Mouse (Mus musculus) lung, postnatal 4 days (tissue): ENCODE measurements around the gene Col1a1.

ENCODE experiments used
- DNase-seq, 2 experiments: peaks; one replicate each; pipeline ENCODE4 v3.0.0; 2021

Gene Col1a1

DNA sequence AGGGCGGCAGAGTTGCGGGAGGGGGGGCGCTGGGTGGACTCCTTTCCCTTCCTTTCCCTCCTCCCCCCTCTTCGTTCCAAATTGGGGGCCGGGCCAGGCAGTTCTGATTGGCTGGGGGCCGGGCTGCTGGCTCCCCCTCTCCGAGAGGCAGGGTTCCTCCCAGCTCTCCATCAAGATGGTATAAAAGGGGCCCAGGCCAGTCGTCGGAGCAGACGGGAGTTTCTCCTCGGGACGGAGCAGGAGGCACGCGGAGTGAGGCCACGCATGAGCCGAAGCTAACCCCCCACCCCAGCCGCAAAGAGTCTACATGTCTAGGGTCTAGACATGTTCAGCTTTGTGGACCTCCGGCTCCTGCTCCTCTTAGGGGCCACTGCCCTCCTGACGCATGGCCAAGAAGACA, at the start of gene Col1a1:
Gene Col1a1 (plus strand): TSS at position 180 of the 400 bp plus-strand sequence.
- DNase-seq: peak; percentile 82 to 90

DNA sequence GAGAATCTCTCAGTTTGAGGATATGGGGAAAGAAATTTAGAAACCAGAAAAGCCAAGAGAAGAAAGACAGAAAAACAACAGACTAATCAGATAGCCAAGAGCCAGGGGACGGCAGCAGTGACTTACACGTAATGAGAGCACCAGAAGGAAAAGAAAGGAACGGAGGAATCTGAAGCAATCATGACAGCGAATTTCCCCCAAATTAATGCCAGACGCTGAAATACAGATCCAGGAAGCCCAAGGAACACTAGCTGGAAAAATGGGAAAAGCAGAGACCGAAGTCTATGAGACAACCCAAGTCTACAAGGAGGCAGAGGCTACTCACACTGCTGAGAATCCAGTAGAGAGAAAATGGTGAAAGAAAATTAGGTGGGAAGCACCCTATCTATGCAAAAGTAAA, 44.9 kb upstream of the Col1a1 start:
- no peak for DNase-seq

DNA sequence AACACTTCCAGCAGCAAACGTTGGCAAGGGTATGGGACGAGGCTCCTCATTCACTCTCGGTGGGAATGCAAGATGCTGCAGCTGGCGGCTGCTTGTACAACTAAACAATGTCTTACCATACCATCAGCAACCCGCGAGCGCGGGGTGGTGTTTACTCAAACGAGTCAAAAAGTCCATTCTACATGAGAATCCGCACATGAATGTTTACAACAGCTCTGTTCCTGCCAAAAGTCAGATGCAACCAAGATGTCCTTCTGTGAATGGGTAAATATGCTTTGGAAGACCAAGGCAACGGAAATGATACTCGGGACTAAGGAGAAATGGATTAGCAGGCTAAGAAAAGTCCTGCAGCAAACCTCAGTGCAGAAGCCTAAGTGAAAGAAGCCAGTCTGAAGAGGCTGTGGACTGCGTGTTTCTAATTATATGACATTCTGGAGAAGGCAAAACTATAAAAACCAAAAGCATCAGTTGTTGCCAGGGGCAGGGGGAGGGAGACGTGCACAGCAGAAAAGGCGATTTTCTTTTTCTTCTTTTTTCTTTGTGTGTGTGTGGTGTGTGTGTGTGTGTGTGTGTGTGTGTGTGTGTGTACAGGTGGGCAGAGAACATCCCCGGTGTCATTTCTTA, 39.2 kb upstream of the Col1a1 start:
- peak; percentile 70 to 93 for DNase-seq

DNA sequence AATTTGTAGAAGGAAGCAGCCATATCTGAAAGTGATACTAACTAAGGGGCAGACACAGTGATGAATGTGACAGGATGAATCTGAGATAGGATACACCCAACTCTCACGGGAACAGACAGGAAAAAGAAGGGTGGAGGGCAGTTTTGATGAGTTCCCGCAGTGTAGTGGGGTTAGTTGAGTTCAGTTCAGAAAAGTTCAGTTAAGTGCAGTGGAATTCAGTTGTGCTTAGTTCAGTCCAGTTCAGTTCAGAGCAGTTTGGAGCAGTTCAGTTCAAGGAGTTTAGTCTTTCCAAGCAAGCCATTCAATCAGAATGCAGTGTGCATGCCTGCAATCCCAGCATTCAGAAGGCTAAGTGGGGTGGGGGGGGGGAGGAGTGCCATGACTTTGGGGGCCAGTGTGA, 34.8 kb upstream of the Col1a1 start:
- no peak for DNase-seq

DNA sequence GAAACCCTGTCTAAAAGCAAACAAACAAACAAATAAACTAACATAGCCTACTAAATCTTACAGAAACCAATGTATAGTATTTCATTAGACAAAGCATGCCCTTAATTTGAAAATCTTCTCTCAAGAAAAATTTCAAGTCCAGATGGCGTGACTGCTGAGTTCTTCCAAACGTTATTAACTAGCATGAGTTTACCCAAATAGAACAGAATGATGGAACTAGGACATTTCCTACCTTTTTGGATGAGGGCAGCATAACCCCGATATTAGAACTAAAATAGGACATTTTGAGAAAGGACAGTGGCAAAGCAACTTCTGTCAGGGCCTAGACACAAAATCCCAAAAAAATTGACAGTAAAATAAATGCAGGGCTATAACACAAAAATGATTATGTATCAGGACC, 31.7 kb upstream of the Col1a1 start:
- no peak for DNase-seq

DNA sequence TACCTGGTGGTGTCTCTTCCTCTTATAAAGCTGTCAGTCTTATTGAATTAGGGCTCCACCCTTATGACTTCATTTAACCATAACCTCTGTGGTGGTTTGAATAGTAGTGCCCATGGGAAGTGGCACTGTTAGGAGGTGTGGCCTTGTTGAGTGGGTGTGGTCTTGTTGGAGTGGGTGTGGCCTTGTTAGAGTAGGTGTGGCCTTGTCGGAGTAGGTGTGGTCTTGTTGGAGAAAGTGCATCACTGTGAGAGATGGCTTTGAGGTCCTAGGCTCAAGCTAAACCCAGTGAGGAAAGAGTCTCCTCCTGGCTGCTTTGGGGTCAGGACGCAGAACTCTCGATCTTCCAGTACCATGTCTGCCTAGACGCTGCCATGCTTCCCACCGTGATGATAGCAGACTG, 25.1 kb upstream of the Col1a1 start:
- no peak for DNase-seq

DNA sequence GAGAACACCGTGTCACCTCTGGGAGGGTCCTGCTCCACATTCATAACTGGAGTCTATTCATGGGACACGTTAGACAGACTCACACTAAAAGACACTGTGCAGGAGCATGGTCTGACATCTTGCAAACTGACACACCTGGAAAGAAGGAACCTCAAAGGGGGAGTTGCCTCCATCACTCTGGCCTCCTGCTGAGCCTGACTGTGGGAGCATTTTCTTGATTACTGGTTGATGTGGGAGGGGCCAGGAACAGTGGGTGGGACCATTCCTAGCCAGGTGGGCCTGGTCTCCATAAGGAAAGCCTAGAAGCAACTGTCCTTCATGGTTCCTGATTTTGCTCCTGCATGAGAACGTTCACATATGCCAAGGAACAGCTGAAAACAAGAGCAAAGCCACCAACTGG, 23.5 kb upstream of the Col1a1 start:
- DNase-seq: no peak

DNA sequence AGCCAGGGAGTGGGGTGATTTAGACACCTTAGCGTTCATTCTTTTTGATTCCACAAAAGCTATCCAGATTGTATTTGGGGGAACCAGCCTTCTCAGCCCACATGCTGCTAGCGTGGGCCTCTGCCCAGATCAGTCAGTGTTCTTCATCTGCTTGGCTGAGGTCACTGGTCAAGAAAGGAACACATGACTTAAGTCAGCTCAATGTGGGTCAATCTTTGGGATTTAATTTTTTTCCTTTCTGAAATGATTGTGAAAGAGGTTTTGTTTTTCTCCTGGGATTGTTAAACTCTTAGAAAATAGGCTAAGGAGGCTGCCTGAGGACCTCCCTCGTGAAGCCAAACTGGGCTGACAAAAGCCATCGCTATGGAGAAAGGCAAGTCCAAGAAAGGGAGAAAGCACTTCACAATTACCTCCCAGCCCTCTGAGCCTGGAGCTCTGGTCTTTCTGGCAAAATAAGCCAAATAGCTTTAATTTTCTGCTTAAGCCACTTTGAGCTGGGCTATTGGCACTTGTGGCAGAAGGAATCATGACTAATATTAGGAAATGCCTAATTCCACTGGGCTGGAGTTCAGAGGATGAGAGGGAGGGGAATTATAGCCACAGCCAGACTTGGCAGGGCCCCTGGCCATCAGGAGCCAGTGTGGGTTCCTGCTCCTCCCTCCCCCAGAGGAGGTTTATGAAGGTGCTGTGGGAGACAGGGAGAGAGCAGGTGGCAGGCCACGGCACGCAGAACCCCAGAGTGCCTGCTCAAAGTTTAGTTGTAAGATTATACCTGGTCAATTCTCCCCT, 22.5 kb upstream of the Col1a1 start:
- DNase-seq: peak in 1 of 2 experiments; percentile 56

DNA sequence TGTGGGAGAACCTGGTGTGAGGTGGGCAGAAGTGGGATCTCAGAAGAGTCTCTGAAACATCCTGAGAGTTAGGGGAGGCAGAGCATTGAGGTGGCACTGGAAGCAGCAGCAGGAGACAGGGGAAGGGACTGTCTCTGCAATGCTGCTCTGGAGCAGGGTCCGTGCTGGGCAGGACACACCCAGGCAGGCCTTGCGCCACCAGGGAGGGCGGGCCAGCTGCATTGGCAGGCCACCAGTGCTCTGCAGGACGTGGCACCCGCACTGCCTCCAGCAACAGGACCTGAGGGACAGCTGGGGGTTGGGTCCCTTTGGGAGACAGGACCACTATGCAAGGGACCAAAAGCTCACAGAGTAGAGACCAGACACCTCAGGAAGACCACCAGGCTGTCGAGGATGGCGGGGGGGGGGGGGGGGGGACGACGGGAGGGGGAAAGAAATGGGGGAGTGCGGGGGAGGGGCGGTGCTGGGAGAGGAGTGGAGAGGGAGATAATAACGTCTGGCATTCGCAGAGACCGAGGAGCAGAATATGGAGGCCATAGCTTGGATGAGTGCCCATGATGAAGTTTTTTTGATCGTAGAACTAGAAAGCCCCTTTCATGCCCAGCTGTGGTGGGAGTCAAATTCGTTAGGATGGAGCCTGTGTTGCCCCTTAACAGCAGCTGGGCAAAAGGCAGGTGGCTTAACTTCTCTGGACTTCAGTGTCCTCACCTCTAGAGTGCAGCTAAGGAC, 20.2 kb upstream of the Col1a1 start:
- DNase-seq: peak; percentile 77 to 90

DNA sequence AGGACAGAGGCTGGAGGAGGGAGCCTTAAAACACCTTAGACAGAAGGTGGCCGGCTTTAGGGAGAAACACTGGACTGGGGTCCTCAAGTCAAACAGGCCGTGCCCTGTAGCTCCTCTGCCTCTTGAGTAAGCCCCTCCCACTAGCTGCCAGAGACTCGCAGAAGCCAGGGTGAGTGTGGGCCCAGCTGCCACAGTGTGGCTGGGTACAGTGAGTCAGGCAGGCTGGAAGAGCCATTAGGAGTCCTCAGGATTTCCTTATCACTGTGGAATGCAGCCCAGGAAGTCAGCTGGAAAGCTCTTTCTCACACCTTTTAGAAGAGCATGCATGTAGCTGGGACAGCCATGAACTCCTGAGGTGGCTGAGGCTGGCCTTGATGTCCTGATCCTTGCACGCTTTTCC, 19.5 kb upstream of the Col1a1 start:
- DNase-seq: peak; percentile 58 to 86

DNA sequence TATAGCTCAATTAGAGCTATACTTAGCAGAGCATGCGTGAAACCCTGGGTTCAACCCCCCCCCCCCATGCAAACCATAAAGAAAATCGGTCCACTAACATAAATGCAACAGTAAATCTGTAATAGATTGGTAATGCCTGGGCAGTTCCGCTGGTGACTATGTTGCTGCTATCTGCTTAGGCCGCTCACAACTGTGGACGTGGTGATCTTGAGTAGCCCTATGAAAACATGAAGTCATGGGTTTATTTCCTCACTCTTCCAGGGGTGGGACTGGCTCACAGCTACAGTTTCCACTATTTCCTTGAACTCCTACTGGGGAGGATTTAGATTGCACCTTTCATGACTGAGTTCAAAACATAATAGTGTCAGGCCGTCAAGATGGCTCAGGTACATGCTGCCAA, 18.3 kb upstream of the Col1a1 start:
- no peak for DNase-seq

DNA sequence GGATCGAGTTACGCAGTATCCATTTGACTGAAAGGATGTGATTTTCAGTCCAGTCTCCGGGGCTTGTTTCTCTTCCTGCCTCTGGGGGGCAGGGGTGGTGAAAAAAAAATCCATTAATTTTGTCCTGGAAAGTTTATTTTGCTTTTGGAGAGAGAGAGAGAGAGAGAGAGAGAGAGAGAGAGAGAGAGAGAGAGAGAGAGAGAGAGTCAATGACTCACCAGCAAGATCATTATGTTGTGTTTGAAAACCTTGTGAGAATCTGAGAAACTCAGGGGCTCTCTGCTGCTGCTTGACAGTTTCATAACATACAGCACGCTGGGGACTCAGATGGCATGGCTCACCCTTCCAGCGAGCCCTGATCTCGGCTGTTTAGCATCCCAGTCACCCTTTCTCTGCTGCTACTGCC, 15.0 kb upstream of the Col1a1 start:
- peak in 1 of 2 experiments; percentile 70 for DNase-seq

DNA sequence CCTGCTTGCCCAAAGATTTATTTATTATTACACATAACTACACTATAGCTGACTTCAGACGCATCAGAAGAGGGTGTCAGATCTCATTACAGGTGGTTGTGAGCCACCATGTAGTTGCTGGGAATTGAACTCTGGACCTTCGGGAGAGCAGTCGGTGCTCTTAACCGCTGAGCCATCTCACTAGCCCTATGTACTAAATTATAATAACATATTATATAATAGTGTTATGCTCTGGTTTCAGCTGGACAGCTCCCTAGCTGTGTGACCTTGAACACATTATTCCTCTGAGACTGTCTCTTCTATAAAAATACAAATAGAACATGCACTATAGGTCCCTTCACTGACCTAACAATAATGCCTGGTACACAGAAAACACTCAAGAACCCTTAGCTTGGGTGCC, 11.0 kb upstream of the Col1a1 start:
- no peak for DNase-seq

DNA sequence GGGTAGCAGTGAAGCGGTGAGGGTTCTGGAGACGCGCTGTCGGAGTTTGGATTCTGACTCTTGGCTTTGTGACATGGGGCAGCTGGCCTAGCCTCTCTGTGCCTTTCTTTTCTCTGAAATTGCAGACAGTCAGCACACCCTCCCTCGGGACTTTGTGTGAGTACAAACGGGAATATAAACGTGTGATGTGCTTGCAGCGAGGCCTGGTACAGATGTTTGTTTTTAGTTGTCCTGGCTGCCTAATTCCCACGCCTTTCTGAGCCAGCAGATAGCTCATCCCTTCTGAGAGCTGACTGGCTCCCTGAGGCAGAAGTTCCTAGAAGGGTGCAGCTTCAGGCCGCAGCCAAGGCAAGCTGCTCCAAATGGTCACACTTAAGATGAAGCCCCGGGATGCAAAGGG, 9.6 kb upstream of the Col1a1 start:
- DNase-seq: no peak

DNA sequence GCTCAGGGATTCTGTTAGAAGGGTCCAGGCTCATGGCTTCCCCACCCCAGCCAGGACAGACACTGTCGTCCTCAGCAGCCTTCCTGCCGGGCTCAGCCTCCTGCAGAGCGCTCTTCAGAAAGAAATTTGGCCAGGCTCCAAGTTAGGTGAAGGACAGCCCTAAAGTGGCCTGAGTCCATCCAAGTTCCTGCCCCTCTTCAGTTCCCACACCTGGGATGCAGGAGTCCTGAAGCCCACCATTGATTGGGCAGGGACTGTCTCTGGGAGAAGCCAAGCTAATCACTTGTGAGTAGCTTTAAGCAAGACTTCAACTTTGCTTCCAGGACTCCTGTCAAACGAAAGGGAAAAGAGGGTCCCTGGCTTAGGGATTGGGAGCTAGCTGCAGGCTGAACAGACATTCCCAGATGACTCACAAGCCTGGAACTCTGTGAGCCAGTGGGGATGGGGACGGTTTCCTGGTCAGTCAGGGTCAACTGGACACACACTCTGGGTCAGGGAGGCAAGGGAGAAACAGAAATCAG, 8.2 kb upstream of the Col1a1 start:
- no peak for DNase-seq

DNA sequence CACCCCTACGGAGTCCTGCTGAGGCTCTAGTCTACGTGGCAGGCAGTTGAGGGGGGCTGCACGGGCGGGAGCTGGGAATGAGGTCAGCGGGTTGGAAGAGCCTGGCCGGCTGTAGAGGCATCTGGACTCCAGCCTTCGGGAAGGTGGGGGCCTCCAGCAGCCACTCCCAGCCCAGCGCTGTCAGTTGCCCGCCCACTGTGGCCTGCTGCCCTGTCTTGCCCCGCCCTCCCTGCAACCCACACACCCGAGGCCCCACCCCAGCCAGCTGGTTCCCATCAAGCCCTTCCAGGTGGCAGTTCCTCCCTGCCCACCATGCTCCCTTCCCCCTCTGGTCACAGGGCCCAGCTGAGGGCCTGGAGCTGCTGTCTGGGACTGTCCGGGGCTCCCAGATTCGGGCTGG, 7.2 kb upstream of the Col1a1 start:
- peak; percentile 91 to 96 for DNase-seq

DNA sequence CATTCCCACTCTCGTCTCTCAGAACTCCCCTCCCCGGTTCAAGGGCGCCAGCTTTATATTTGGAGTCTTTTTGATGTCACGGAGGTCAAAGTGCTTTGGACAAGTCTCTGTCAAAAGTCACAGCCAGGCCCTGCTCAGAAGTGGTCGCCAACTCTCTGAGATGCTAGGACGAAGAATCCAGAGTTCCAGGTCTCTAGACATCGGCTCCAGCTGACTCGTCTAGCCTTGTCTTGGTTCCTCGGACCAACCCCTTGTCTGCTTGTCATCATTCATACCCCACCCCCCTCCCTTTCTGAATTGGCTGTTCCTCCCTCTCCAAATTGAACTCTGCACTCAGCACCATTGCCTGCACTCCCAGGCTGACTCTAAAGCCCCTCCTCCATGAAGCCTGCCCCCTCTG, 6.4 kb upstream of the Col1a1 start:
- DNase-seq: no peak

DNA sequence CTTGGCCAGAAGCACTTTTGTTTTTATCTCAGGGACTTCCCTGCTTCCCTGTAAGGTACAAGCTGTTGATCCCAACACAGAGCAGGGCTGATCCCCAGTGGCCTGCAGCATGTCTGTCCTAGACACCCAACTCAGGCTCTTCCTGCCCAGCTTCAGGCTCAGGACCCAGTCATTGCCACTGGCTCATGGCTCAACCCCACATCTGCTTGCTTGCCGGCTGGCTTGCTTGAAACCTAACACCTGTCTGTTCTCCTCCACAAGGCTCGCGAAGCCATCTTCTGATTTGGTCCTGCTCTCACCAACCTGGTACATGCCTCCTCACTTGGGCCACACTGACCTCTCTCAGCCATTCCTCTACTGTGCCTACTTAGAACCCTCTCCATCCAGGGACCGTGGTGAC, 5.9 kb upstream of the Col1a1 start:
- no peak for DNase-seq

DNA sequence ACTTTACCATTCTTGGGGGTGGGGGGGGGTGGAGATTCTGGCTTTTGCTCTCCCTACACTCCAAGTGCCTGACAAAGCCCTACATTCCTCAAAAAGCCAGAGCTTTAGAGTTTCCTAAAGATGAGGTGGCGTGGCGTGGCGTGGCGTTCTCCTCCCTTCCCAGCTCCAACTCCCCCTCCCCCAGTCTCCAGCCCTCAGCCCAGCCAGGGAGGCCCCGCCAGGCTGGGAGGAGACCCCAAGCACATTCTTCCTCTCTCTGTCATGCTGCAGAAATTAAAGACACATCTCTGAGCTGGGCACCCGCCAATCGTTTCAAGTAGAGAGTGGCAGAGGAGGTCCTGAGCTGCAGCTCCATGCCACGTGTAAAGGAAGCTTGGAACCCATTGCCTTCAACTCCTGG, 2.4 kb upstream of the Col1a1 start:
- DNase-seq: peak; percentile 69 to 87

DNA sequence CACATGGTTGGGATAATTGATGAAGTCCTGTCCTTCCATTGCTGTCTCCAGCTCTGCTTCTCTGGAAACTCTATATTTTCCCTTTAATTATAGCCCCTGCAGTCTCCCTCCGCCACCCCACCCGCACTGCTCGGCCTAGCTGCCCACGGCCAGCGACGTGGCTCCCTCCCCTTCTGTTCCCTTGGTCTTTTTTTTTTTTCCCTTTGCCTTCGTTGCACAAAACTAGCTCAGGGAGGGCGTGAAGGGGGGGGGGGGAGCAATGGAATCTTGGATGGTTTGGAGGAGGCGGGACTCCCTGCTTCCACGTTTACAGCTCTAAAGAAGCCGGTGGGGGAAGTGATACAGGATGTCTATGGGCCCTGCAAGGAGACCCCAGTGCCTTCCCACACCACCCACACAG, 1.5 kb upstream of the Col1a1 start:
- peak in 1 of 2 experiments; percentile 67 for DNase-seq

DNA sequence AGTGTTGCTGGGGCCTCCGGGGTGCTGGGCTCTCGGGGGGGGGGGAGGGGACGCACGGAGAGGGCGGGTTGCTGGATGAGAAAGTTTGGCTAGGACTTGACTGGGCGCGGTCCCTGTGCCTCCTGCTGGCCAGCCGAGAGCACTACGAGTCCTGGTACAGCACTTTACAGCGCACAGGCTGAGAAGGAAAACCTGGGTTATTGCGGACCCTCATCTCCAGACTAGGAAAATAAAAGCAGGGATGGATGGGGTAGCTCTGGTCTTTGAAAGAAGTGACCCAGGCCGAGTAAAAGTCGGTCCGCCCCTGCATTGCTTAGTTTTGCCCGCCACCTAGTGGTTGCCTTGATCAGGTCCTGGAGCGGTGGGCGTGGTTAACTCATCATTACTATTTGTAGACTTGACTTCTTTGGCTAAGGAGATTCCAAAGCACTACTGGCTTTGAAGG, 849 bp downstream of the Col1a1 start:
- DNase-seq: peak; percentile 89 to 92

DNA sequence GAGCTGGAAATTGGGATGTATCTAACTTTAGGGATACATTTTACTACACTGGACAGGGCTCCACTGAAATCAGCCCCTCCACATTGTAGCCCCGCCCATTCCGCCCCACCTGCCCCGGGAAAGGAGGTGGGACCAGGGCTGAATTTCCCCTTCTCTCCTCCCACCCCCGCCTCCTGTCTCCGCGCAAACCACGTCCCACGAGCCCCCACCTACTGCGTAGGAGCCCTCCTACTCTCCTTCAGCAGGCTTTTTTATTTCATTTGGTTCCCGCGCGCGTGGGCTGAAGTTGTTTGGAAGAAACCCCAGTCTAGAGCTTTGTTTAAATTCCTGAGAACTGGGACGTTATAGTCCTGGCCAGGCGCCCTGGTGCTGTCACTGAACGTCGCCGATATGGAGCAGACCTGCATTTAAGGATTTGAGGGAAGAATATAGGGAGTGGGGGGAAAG, 1.3 kb downstream of the Col1a1 start:
- DNase-seq: peak; percentile 58 to 76

DNA sequence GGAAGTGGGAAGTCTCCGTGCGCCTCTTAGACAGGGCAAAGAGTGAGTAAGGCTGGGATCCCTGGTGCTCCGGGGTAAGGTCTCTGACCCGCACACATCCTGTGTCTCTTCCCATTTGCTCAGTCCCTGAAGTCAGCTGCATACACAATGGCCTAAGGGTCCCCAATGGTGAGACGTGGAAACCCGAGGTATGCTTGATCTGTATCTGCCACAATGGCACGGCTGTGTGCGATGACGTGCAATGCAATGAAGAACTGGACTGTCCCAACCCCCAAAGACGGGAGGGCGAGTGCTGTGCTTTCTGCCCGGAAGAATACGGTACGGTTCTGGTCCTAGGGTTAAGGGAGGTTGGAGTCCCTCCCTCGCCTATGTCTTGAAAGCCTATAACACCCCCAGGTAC, 1.8 kb downstream of the Col1a1 start:
- DNase-seq: no peak

DNA sequence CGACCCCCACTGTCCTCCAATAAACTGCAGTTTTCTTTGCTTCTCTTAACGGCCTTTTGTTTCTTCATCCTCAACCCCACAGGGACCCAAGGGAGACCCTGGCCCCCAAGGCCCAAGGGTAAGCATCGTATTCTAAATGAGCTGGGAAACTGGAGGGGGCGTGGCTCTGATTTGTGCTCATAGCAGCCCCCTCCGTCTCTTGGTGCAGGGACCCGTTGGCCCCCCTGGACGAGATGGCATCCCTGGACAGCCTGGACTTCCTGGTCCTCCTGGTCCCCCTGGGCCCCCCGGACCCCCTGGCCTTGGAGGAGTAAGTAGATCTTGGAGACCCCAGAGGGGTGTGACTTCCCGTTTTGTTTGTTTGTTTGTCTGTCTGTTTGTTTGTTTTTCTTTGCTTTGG, 2.3 kb downstream of the Col1a1 start:
- DNase-seq: no peak
